Mouse (Mus musculus) embryonic facial prominence, embryonic 12.5 days (tissue): ENCODE results near the gene Pcsk4. TPM values are rescaled to one million over a fixed set of nuclear protein-coding genes. Genes with fewer than 3 reads are reported as not detected.

Experiments
- ATAC-seq: fragments of 200-750 bp; cut with Nextera tagmentation; 2 replicates; pipeline ENCODE4 v1.8.0; 2017; ENCODE audit not compliant: insufficient number of reproducible peaks, insufficient read depth, low FRiP score, low TSS enrichment
- H3K27ac ChIP-seq: fragments of 300-500 bp; sonication (generic); 2 replicates; pipeline ENCODE4 v1.5.1; 2016; ENCODE audit warnings: mild to moderate bottlenecking
- H3K27me3 ChIP-seq: fragments of 300-500 bp; sonication (generic); 2 replicates; pipeline ENCODE4 v1.6.1; 2016; ENCODE audit warnings: mild to moderate bottlenecking, moderate library complexity
- H3K36me3 ChIP-seq: fragments of 300-500 bp; sonication (generic); 2 replicates; pipeline ENCODE4 v1.6.1; 2016; ENCODE audit warnings: mild to moderate bottlenecking
- H3K4me1 ChIP-seq: fragments of 300-500 bp; sonication (generic); 2 replicates; pipeline ENCODE4 v1.6.1; 2016
- H3K4me2 ChIP-seq: fragments of 300-500 bp; sonication (generic); replicated peaks from 2 replicates; pipeline ENCODE4 v1.6.1; 2016; ENCODE audit warnings: mild to moderate bottlenecking, moderate library complexity
- H3K4me3 ChIP-seq: fragments of 300-500 bp; sonication (generic); 2 replicates; pipeline ENCODE4 v1.5.1; 2016; ENCODE audit warnings: mild to moderate bottlenecking
- H3K9ac ChIP-seq: fragments of 300-500 bp; sonication (generic); 2 replicates; pipeline ENCODE4 v1.6.1; 2016; ENCODE audit warnings: mild to moderate bottlenecking, moderate library complexity
- H3K9me3 ChIP-seq: fragments of 300-500 bp; sonication (generic); 2 replicates; pipeline ENCODE4 v1.6.1; 2016; ENCODE audit warnings: mild to moderate bottlenecking, moderate library complexity
- WGBS: fragments of 180-500 bp; shearing (Covaris S2); methylation state at CpG from one replicate; pipeline ENCODE4 v1.1.7; 2016; 5-methylcytosine and 5-hydroxymethylcytosine counted together
- polyA plus RNA-seq: library from polyadenylated mRNA; unstranded; fragments of >200 nt; fragmentation: Nextera tagmentation; extraction: Ambion mirVana; gene quantifications from 2 replicates; pipeline ENCODE4 v1.2.1, GENCODE M21; 2016

Gene Pcsk4
- polyA plus RNA-seq, 1 experiment from 2014 or later = 4.5 TPM

DNA sequence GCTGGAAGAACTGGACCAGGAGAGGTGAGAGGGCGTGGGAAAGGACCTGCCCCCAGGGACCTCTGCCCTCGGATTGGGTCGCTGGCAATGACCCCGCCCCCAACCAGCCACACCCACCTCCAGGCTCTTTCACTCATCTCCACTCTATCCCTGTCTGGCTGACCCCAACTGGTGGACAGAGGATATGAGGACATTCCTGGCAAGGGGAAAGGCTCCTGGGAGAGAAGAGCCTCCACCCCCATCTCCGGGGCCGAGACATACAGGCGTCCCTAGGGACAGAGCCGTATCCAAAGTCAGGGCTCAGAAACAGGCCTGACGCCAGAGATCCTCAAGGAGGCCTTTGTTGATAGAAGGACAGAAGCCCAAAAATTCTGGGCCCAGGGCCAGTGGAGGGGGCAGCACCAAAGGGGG lies 26.8 kb downstream of the Pcsk4 start:
- H3K27ac ChIP-seq = no peak overlapping the region
- ATAC-seq = no peak
- peaks cover 17% of the 10 kb centered on the region for H3K4me1 ChIP-seq
- 0 out of 2 replicates have a peak overlapping the region, but pooled peaks have one; percentile 9 for H3K4me3 ChIP-seq
- WGBS = 9% methylated on average over 9 of the region's 9 CpGs
- H3K9ac ChIP-seq = no peak overlapping the region; the same call in 1 of the 2 replicates
- peak overlapping the region; percentile 37 for H3K4me2 ChIP-seq
- no peaks in the 10 kb centered on the region for H3K9me3 ChIP-seq
- H3K36me3 ChIP-seq = 0 out of 2 replicates have a peak, but pooled peaks cover 2% of the 10 kb centered on the region
- peaks cover 82% of the 10 kb centered on the region for H3K27me3 ChIP-seq

DNA sequence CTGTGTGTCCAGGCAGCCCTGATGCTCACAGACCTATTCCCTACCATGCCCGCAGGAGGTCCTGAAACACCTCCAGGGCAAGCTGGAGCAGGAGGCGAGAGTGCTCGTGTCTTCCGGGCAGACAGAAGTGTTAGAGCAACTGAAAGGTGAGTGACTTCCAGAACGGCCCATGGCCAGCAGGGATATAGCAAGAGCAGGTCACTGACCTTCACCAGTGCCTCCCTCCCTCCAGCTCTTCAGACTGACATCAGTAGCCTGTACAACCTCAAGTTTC lies 27.3 kb downstream of the Pcsk4 start:
- 36% methylated on average over 5 of the region's 5 CpGs for WGBS
- H3K4me1 ChIP-seq = peaks cover 18% of the 10 kb centered on the region
- H3K36me3 ChIP-seq = no peaks in the 10 kb centered on the region
- H3K9ac ChIP-seq = peak overlapping the region; percentile 40; the same call in 1 of the 2 replicates
- H3K9me3 ChIP-seq = no peaks in the 10 kb centered on the region
- peak overlapping the region; percentile 37 for H3K4me2 ChIP-seq
- H3K27ac ChIP-seq = no peak overlapping the region
- H3K27me3 ChIP-seq = peaks cover 86% of the 10 kb centered on the region
- no peak for ATAC-seq
- 0 out of 2 replicates have a peak overlapping the region, but pooled peaks have one; percentile 9 for H3K4me3 ChIP-seq

DNA sequence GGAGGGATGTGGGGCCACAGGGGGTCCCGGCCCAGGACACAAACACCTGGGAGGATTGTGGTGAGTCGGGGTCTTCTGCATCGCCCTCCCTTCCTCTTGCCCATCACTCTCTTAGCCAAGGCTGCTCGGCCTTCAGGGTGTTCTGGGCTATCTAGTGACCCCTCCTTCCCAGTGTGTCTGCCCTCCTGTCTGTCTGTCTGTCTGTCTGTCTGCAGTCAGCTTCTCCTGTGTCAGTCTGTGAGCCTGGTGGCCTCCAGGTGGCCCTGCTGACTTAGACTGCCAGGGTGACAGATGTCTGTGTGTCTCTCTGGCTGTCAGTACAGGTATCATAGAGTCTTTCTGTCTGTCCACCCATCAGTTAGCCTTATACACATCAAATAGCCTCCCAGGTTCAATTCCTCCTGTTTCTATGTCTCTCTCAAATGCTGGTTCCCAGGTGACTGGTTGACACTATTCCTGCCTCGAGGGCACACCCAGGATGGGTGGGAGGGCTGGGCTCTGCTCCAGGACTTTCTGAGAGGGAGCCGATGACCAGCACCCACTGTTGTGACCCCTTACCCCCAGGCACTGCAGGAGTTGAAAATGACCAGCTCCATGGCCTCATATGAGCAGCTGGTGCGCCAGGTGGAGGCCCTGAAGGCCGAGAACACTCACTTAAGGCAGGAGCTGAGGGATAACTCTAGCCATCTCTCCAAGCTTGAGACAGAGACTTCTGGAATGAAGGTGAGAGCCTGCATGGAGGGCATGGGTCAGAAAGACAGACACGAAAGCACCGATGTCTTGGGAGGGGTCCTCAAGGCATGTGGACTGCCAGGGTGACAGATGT lies 27.8 kb downstream of the Pcsk4 start:
- Histone ChIP-seq H3K9me3 (no peaks in the 10 kb centered on the region), H3K4me2 (peak overlapping the region; percentile 37), H3K27me3 (peaks cover 92% of the 10 kb centered on the region), H3K4me3 (peak overlapping the region; percentile 26), H3K4me1 (peaks cover 21% of the 10 kb centered on the region), H3K36me3 (no peaks in the 10 kb centered on the region), H3K27ac (no peak overlapping the region), H3K9ac (peak overlapping the region; percentile 40)
- ATAC-seq = no peak
- 75% methylated on average over 10 of the region's 10 CpGs for WGBS

DNA sequence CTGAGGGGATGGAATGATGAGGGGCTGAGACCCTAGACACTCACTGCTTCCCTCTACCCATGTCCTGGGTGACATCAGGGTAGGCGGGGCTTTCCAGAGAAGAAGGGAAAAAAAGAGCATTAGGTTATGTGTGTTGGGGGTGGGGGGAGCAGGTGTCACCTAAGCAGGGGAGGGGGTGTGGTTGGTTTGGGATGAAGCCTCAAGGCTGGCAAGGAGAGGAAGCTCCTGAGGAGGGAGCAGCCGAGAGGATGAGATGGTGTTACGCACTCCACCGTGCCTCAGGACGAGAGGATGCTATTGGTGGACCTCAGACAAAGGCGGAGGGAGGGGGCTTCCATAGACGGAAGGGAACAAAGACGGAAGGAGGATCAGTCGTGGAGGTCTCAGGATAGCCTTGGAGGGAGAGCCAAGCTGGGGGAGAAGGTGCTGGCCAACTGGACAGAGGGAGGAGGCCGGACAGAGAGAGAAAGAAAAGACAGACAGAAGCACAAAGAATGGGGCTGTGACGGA lies 28.6 kb downstream of the Pcsk4 start:
- H3K4me3 ChIP-seq = peak overlapping the region; percentile 26
- no peaks in the 10 kb centered on the region for H3K9me3 ChIP-seq
- peak overlapping the region; percentile 40; the same call in 1 of the 2 replicates for H3K9ac ChIP-seq
- H3K36me3 ChIP-seq = no peaks in the 10 kb centered on the region
- peaks cover 26% of the 10 kb centered on the region for H3K4me1 ChIP-seq
- peaks cover 87% of the 10 kb centered on the region for H3K27me3 ChIP-seq
- 0 out of 2 replicates have a peak overlapping the region, but pooled peaks have one; percentile 54 for H3K27ac ChIP-seq
- WGBS = 22% methylated on average over 11 of the region's 11 CpGs
- ATAC-seq = peak; percentile 45; the same call in 1 of the 2 replicates
- peak overlapping the region; percentile 51 for H3K4me2 ChIP-seq

DNA sequence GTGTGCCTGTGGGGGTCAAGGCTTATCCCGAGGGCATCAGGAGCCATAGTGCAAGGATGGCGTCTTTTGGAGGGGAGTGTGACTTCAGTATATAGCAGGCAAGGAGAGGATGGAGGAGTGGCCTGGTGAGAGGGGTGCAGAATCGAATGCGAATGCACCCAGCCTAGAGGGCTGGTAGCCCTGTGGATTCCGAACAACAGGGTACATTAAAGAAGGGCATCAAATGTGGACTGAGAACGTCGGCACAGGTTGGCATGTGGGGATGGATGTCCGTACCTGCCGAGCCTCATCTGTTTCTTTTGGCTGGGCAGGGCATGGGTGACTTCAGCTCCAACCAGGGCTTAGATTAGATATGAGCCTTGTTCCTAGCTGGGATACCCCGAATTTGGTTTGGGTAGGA lies 29.5 kb downstream of the Pcsk4 start:
- Histone ChIP-seq H3K27me3 (peaks cover 78% of the 10 kb centered on the region), H3K4me3 (peak overlapping the region; percentile 37), H3K27ac (no peak overlapping the region), H3K9ac (peak overlapping the region; percentile 35; the same call in 1 of the 2 replicates), H3K36me3 (peaks cover 3% of the 10 kb centered on the region), H3K4me1 (peaks cover 33% of the 10 kb centered on the region), H3K9me3 (no peaks in the 10 kb centered on the region), H3K4me2 (peak overlapping the region; percentile 51)
- ATAC-seq = no peak
- WGBS = 46% methylated on average over 10 of the region's 10 CpGs

DNA sequence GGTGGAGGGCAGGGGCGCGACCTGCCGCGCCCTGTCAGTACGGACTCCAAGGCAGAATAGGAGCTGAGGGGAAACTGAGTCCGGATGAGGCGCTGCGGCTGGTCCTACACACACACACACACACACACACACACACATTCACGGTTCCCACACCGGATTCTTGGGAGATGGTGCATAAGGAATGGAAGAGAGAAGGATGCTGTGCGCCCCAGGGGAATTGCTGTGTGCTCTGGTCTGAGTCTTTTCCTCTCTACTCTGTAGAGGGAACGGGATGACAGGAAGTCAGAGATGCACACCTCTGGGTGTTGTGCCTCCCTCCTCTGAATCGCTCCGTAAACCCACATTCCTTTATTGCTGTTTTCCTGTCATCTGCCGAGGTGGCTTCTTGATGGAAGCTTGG lies 30.0 kb downstream of the Pcsk4 start:
- H3K4me1 ChIP-seq = peaks cover 33% of the 10 kb centered on the region
- H3K27ac ChIP-seq = 0 out of 2 replicates have a peak overlapping the region, but pooled peaks have one; percentile 2
- ATAC-seq = no peak
- no peaks in the 10 kb centered on the region for H3K9me3 ChIP-seq
- peak overlapping the region; percentile 51 for H3K4me2 ChIP-seq
- H3K4me3 ChIP-seq = peak overlapping the region; percentile 37
- peaks cover 9% of the 10 kb centered on the region for H3K36me3 ChIP-seq
- WGBS = 10% methylated on average over 15 of the region's 15 CpGs
- peak overlapping the region; percentile 35 for H3K9ac ChIP-seq
- peaks cover 73% of the 10 kb centered on the region for H3K27me3 ChIP-seq

DNA sequence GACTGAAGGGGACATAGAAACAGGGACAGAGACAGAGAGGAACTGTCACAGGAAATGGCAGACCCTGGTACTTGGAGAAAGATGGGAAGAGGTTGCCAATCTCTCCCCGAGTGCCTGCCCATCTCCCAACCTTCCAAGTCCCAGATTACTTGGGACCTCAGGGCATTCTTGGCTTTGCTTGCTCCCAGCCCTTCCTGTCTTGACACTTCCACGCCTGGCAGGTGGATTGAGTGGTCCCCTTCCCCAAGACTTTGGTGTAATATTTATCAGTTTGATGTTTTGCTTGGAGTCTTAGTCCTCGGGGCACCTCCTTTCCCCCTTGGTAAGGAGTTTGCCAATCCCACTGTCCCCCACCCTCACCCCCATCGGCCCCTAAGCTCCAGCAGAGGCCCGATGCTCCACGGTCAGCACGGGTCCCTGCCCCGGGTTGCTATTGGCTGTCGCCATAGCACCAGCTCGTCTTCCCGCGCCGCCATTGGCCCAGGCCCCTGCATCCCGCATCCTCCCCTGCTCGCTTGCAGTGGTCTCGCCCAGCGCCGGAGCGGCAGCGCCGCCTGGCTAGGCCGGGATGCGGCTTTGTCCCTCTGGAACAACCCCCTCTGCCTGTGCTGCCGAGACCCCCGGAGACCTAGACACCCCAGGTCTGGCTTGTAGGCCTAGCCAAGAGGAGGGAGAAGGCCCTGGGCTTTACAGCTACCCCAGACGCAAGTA lies 30.6 kb downstream of the Pcsk4 start:
- Histone ChIP-seq H3K4me3 (peak overlapping the region; percentile 37), H3K9ac (peak overlapping the region; percentile 35), H3K4me2 (peak overlapping the region; percentile 51), H3K36me3 (peaks cover 14% of the 10 kb centered on the region), H3K9me3 (no peaks in the 10 kb centered on the region), H3K4me1 (peaks cover 39% of the 10 kb centered on the region), H3K27ac (0 out of 2 replicates have a peak overlapping the region, but pooled peaks have one; percentile 2), H3K27me3 (peaks cover 67% of the 10 kb centered on the region)
- ATAC-seq = peak; percentile 52
- 4% methylated on average over 26 of the region's 26 CpGs for WGBS

DNA sequence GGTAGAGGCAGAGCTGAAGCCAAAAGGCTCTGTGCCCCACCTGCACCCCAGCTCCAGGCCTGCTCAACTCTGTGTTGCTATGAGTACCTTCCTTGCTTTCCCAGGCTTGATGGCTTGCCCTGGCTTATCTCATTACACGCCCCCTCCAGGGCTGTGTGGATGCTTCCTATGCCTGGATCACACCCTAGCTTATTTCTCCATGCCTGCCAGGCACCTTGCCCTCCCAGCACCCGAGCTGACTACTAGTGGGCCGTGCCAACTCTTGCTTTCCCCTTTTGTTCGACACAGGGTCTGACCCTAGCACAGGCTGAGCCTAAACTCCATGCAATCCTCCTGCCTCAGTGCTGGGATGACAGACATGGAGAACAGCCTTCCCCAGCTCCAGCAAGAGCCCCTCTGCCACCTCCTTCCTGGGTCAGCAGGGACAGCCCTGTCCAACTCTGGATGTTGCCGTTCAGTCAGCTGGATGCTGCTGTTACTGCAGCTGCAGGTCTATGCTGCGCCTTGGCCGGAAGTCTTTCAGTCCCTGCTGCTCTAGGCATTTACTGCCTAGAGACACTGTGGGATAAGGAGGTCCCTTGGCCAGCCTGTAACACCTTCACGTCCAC lies 31.7 kb downstream of the Pcsk4 start:
- Histone ChIP-seq H3K27me3 (peaks cover 62% of the 10 kb centered on the region), H3K9me3 (no peaks in the 10 kb centered on the region), H3K4me1 (peaks cover 45% of the 10 kb centered on the region), H3K4me3 (no peak overlapping the region), H3K36me3 (peaks cover 19% of the 10 kb centered on the region), H3K9ac (no peak overlapping the region), H3K4me2 (no peak overlapping the region), H3K27ac (no peak overlapping the region)
- ATAC-seq = no peak
- WGBS = 72% methylated on average over 8 of the region's 8 CpGs

DNA sequence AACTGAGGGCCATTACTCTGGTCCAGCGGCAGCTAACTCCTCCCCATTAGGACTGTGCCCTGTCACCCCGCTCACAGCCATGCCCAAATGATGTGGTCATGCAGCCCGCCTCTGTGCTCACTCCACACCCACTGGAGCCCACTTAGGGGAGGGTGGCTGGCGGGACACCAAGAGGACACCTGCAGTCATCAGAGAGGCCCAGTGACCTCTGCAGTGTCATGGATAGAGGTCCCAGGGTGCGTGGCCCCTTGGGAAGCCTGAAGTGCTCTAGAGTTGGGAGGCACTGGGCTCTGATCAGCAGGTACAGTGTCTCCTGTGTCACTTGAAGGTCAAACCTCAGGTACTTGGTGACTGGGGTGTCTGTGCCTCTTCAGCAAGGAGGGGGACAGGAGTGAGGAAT lies 32.5 kb downstream of the Pcsk4 start:
- H3K9ac ChIP-seq = peak overlapping the region; percentile 48; the same call in 1 of the 2 replicates
- no peak for ATAC-seq
- H3K4me1 ChIP-seq = peaks cover 38% of the 10 kb centered on the region
- 0 out of 2 replicates have a peak overlapping the region, but pooled peaks have one; percentile 46 for H3K27ac ChIP-seq
- peaks cover 54% of the 10 kb centered on the region for H3K27me3 ChIP-seq
- peak overlapping the region; percentile 43; the same call in 1 of the 2 replicates for H3K4me3 ChIP-seq
- H3K9me3 ChIP-seq = no peaks in the 10 kb centered on the region
- WGBS = 68% methylated on average over 5 of the region's 5 CpGs
- peak overlapping the region; percentile 75 for H3K4me2 ChIP-seq
- H3K36me3 ChIP-seq = peaks cover 19% of the 10 kb centered on the region

DNA sequence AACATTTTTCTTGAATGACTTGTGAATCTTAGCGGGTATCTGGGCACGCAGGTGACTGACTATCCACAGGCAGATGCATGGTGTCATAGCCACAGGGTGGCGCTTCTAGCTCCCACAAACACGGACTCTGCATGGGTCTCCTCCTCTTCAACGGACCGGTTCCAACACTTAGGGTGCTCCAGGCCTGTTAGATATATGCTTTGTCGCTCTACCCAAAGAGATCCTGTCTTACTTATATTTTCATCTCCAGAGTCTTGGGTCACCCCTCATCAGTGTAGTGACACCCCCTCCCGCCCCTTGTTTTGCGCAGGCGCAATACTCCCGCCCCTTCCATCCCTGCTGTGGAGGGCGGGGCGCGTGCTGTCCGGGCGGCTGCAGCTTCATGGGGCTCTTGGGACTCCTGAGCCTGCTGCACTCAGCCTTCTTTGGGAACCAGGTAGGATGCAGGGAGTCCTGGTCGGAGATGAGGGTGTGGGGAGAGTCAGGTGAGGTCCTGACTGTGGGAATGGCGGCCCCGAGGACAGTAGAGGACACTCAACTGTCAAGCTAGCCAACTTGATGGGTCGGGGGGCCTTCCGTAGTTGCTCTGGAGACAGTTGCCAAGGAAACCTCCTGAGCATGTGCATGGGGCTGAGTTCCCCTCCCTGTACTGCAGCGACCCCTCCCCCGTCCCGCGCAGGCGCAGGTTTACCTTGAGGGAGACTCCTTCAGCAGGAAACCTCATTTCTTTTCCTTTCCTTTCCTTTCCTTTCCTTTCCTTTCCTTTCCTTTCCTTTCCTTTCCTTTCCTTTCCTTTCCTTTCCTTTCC lies 33.5 kb downstream of the Pcsk4 start, which contains the start of gene Apc2:
Gene Apc2, plus strand, starts transcription at position 360 of the 808 bp plus-strand sequence.
- 2% methylated on average over 26 of the region's 26 CpGs for WGBS
- peak; percentile 57 for ATAC-seq
- peaks cover 44% of the 10 kb centered on the region for H3K27me3 ChIP-seq
- H3K36me3 ChIP-seq = peaks cover 19% of the 10 kb centered on the region
- peak within 1 kb of the TSS; percentile 83 for H3K27ac ChIP-seq
- peak within 1 kb of the TSS; percentile 48 for H3K9ac ChIP-seq
- H3K9me3 ChIP-seq = no peaks in the 10 kb centered on the region
- peaks cover 38% of the 10 kb centered on the region for H3K4me1 ChIP-seq
- H3K4me3 ChIP-seq = peak within 1 kb of the TSS; percentile 43
- peak within 1 kb of the TSS; percentile 75 for H3K4me2 ChIP-seq
